Mouse (Mus musculus) neural tube, embryonic 13.5 days (tissue): ENCODE measurements around the gene Bcl7b. TPM values are rescaled to one million over a fixed set of nuclear protein-coding genes. Genes with fewer than 3 reads are reported as not detected.

Experiments used
- ATAC-seq: fragments of 200-750 bp; cut with Nextera tagmentation; 2 replicates; pipeline ENCODE4 v1.8.0; 2017; ENCODE audit warnings: low read depth, mild to moderate bottlenecking, moderate TSS enrichment, moderate library complexity
- H3K27ac ChIP-seq: fragments of 300-500 bp; sonication (generic); replicated peaks from 2 replicates; pipeline ENCODE4 v1.5.1; 2015; ENCODE audit warnings: moderate library complexity, mild to moderate bottlenecking, inconsistent platforms
- H3K27me3 ChIP-seq: fragments of 300-500 bp; sonication (generic); 2 replicates; pipeline ENCODE4 v1.6.1; 2015; ENCODE audit warnings: mild to moderate bottlenecking, inconsistent platforms
- H3K36me3 ChIP-seq: fragments of 300-500 bp; sonication (generic); 2 replicates; pipeline ENCODE4 v1.6.1; 2015; ENCODE audit warnings: mild to moderate bottlenecking, inconsistent platforms
- H3K4me1 ChIP-seq: fragments of 300-500 bp; sonication (generic); replicated peaks from 2 replicates; pipeline ENCODE4 v1.6.1; 2015; ENCODE audit warnings: inconsistent platforms
- H3K4me2 ChIP-seq: fragments of 300-500 bp; sonication (generic); 2 replicates; pipeline ENCODE4 v1.6.1; 2015; ENCODE audit warnings: inconsistent platforms, mild to moderate bottlenecking, moderate library complexity
- H3K4me3 ChIP-seq: fragments of 300-500 bp; sonication (generic); 2 replicates; pipeline ENCODE4 v1.5.1; 2015; ENCODE audit warnings: mild to moderate bottlenecking, inconsistent platforms
- H3K9ac ChIP-seq: fragments of 300-500 bp; sonication (generic); 2 replicates; pipeline ENCODE4 v1.6.1; 2015; ENCODE audit warnings: moderate library complexity, mild to moderate bottlenecking, inconsistent platforms
- H3K9me3 ChIP-seq: fragments of 300-500 bp; sonication (generic); 2 replicates; pipeline ENCODE4 v1.6.1; 2016; ENCODE audit warnings: inconsistent platforms
- WGBS: fragments of 180-500 bp; shearing (Covaris S2); methylation state at CpG from one replicate; pipeline ENCODE4 v1.1.7; 2015; 5-methylcytosine and 5-hydroxymethylcytosine counted together
- polyA plus RNA-seq: library from polyadenylated mRNA; unstranded; fragments of >200 nt; fragmentation: Nextera tagmentation; extraction: Ambion mirVana; gene quantifications from 2 replicates; pipeline ENCODE4 v1.2.1, GENCODE M21; 2015

Bcl7b gene
- polyA plus RNA-seq, 1 experiment from 2014 or later = 49.2 TPM

- Histone ChIP-seq H3K36me3 (peaks cover 70% of the 10 kb centered on the region), H3K27ac (no peak overlapping the region), H3K4me2 (no peak overlapping the region), H3K27me3 (no peaks in the 10 kb centered on the region), H3K9ac (no peak overlapping the region), H3K4me3 (no peak overlapping the region), H3K9me3 (no peaks in the 10 kb centered on the region), H3K4me1 (peaks cover 19% of the 10 kb centered on the region)
- ATAC-seq = no peak
- WGBS = 93% methylated on average over 5 of the region's 5 CpGs
Measured at GRCm38 (mm10) chr5:135172986-135173385, 4.9 kb downstream of the Bcl7b start.

DNA sequence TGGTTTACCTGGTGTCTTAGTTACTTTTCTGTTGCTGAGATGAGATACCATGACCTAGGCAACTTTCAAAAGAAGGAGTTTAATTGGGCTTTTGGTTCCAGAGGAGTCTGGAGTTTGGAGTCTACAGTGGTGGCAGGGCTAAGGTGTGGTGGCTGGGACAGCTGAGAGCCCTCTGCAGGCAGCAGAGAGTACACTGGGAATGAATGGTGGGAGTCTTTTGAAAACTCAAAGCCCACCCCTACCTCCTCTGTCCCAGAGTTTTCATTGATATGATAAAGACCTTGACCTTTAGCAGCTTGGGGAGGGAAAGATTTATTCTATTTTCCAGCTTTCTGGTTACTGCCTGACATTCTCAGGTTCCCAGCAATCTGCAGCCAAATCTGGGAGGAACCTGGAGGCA, 7.0 kb downstream of the Bcl7b start:
- no peak overlapping the region for H3K9ac ChIP-seq
- H3K9me3 ChIP-seq = no peaks in the 10 kb centered on the region
- no peak overlapping the region for H3K4me3 ChIP-seq
- ATAC-seq = no peak
- peaks cover 89% of the 10 kb centered on the region for H3K36me3 ChIP-seq
- H3K4me2 ChIP-seq = no peak overlapping the region
- no peaks in the 10 kb centered on the region for H3K27me3 ChIP-seq
- no peak overlapping the region for H3K27ac ChIP-seq
- 0 out of 2 replicates have a peak, but pooled peaks cover 7% of the 10 kb centered on the region for H3K4me1 ChIP-seq

GRCm38 (mm10) chr5:135178523-135178922, 10.4 kb downstream of the Bcl7b start:
- Histone ChIP-seq H3K36me3 (peaks cover 92% of the 10 kb centered on the region), H3K9ac (peak overlapping the region; percentile 4; the same call in 1 of the 2 replicates), H3K27ac (no peak overlapping the region), H3K9me3 (no peaks in the 10 kb centered on the region), H3K4me2 (no peak overlapping the region), H3K4me3 (no peak overlapping the region), H3K4me1 (no peaks in the 10 kb centered on the region), H3K27me3 (no peaks in the 10 kb centered on the region)
- WGBS = 80% methylated on average over 3 of the region's 3 CpGs
- no peak for ATAC-seq

GRCm38 (mm10) chr5:135178996-135179395, 10.9 kb downstream of the Bcl7b start:
- Histone ChIP-seq H3K4me2 (no peak overlapping the region), H3K36me3 (peaks cover 87% of the 10 kb centered on the region), H3K27ac (no peak overlapping the region), H3K9ac (no peak overlapping the region), H3K4me1 (no peaks in the 10 kb centered on the region), H3K9me3 (no peaks in the 10 kb centered on the region), H3K4me3 (no peak overlapping the region), H3K27me3 (no peaks in the 10 kb centered on the region)
- no peak for ATAC-seq
- 80% methylated on average over 4 of the region's 4 CpGs for WGBS

- Histone ChIP-seq H3K27me3 (no peaks in the 10 kb centered on the region), H3K4me3 (no peak overlapping the region), H3K9ac (no peak overlapping the region), H3K36me3 (peaks cover 81% of the 10 kb centered on the region), H3K27ac (no peak overlapping the region), H3K9me3 (0 out of 2 replicates have a peak, but pooled peaks cover 3% of the 10 kb centered on the region), H3K4me1 (no peaks in the 10 kb centered on the region), H3K4me2 (no peak overlapping the region)
- 94% methylated on average over 7 of the region's 7 CpGs for WGBS
- no peak for ATAC-seq
Measured at GRCm38 (mm10) chr5:135179616-135180015, 11.5 kb downstream of the Bcl7b start.

DNA sequence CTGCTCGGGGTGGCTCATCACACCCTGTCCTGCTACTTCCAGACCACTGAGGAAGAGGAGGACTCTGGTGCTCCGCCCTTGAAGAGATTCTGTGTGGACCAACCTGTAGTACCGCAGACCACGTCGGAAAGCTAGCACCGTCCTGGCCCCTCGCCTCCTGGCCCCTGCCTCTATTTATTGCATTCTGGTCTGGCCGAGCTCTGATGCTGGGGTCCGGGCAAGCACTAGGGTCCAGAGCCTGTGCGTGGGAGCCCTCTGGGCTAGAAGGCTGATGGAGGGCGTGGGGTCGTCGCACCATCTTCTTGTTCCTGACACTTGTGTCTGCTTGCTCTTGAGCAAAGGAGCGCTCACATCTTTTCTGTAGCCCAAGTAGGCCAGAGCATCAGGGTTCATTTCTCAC, 12.7 kb downstream of the Bcl7b start:
- Histone ChIP-seq H3K36me3 (peaks cover 69% of the 10 kb centered on the region), H3K4me1 (0 out of 2 replicates have a peak, but pooled peaks cover under 1% of the 10 kb centered on the region), H3K9me3 (0 out of 2 replicates have a peak, but pooled peaks cover 4% of the 10 kb centered on the region), H3K27me3 (no peaks in the 10 kb centered on the region), H3K27ac (no peak overlapping the region), H3K4me3 (no peak overlapping the region), H3K9ac (no peak overlapping the region), H3K4me2 (no peak overlapping the region)
- 93% methylated on average over 14 of the region's 14 CpGs for WGBS
- no peak for ATAC-seq

DNA sequence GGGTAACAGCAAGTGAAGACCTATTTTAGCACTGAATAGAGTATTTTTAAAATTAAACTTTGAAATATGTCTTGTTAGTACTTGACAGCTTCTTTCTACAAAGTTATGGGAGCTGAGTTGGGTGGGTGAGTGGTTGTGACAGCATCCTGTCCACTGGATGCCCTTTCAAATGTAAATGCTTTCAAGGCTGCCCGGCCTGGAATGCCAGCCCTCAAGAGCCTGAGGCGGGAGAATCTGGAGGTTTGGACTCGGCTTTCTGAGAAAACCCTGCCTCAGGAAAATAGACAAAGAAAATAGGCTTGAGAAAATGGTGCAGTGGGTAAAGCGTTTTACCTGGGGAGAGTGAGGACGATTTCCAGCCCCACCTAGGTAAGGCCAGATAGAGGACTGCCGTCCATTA, 13.7 kb downstream of the Bcl7b start:
- Histone ChIP-seq H3K27me3 (no peaks in the 10 kb centered on the region), H3K36me3 (peaks cover 61% of the 10 kb centered on the region), H3K27ac (no peak overlapping the region)

DNA sequence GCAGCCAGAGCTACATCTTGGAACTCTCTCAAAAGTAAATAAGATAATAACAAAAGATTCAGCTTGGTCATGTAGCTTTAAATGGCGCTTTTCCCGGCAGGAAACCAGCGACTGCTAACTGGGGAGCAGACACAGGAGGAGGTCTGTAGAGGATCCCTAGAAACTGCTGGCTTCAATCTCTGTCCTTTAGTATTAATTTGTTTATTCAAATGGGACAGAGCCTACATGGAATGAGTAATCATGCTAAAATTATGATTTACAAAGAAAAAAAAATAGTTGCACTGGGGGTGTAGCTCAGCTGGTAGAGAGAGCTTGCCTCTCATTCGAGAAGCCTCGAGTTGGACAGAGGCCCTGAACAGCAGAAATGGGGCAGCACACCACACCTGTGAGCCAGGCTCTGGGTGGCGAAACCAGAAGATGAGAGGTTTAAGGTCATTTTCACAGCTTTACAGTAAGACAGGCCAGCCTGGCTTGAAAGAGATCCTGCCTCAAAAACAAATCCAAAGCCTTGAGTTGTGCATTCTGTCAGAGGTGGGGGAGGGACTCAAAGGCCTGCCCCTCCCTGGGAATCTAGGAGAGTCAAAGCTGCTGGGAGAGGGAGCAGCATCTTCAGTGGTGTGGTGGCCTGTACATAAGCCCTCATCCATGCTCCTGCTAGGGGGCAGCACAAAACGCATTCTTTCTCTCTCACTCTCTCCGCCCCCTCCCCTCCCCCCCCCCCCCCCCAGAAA, 15.2 kb downstream of the Bcl7b start:
- Histone ChIP-seq H3K4me1 (peaks cover 10% of the 10 kb centered on the region), H3K9me3 (0 out of 2 replicates have a peak, but pooled peaks cover 4% of the 10 kb centered on the region), H3K4me3 (no peak overlapping the region), H3K4me2 (no peak overlapping the region), H3K27ac (no peak overlapping the region), H3K27me3 (no peaks in the 10 kb centered on the region), H3K36me3 (peaks cover 46% of the 10 kb centered on the region), H3K9ac (no peak overlapping the region)
- 62% methylated on average over 8 of the region's 8 CpGs for WGBS
- no peak for ATAC-seq

More for the DNA sequence above, 13.7 kb downstream of the Bcl7b start:
- H3K4me2 ChIP-seq = no peak overlapping the region
- H3K4me3 ChIP-seq = no peak overlapping the region
- no peak overlapping the region for H3K9ac ChIP-seq
- H3K9me3 ChIP-seq = 0 out of 2 replicates have a peak, but pooled peaks cover 4% of the 10 kb centered on the region
- WGBS = 69% methylated on average over 6 of the region's 6 CpGs
- ATAC-seq = no peak
- H3K4me1 ChIP-seq = 0 out of 2 replicates have a peak, but pooled peaks cover 7% of the 10 kb centered on the region

GRCm38 (mm10) chr5:135185016-135185415, 16.9 kb downstream of the Bcl7b start:
- H3K36me3 ChIP-seq = peaks cover 34% of the 10 kb centered on the region
- H3K4me1 ChIP-seq = peaks cover 27% of the 10 kb centered on the region
- no peak overlapping the region for H3K4me3 ChIP-seq
- 0 out of 2 replicates have a peak, but pooled peaks cover 4% of the 10 kb centered on the region for H3K9me3 ChIP-seq
- WGBS = 98% methylated on average over 3 of the region's 3 CpGs
- H3K27ac ChIP-seq = no peak overlapping the region
- H3K4me2 ChIP-seq = no peak overlapping the region
- no peaks in the 10 kb centered on the region for H3K27me3 ChIP-seq
- no peak for ATAC-seq
- no peak overlapping the region for H3K9ac ChIP-seq

GRCm38 (mm10) chr5:135185596-135185995, 17.5 kb downstream of the Bcl7b start:
- Histone ChIP-seq H3K4me3 (no peak overlapping the region), H3K9me3 (0 out of 2 replicates have a peak, but pooled peaks cover 4% of the 10 kb centered on the region), H3K9ac (no peak overlapping the region), H3K27ac (0 out of 2 replicates have a peak overlapping the region, but pooled peaks have one; percentile 98), H3K36me3 (peaks cover 30% of the 10 kb centered on the region), H3K4me2 (no peak overlapping the region), H3K4me1 (peaks cover 33% of the 10 kb centered on the region), H3K27me3 (no peaks in the 10 kb centered on the region)
- ATAC-seq = no peak
- WGBS = 41% methylated on average over 3 of the region's 3 CpGs

- WGBS = 20% methylated on average over 10 of the region's 10 CpGs
- peaks cover 38% of the 10 kb centered on the region for H3K4me1 ChIP-seq
- no peaks in the 10 kb centered on the region for H3K27me3 ChIP-seq
- H3K9me3 ChIP-seq = 0 out of 2 replicates have a peak, but pooled peaks cover 4% of the 10 kb centered on the region
- ATAC-seq = peak; percentile 6; the same call in 1 of the 2 replicates
- peak overlapping the region; percentile 72 for H3K9ac ChIP-seq
- peaks cover 25% of the 10 kb centered on the region for H3K36me3 ChIP-seq
- peak overlapping the region; percentile 98 for H3K27ac ChIP-seq
- H3K4me2 ChIP-seq = peak overlapping the region; percentile 92
- H3K4me3 ChIP-seq = peak overlapping the region; percentile 99
Measured at GRCm38 (mm10) chr5:135186231-135186620, 18.1 kb downstream of the Bcl7b start.

DNA sequence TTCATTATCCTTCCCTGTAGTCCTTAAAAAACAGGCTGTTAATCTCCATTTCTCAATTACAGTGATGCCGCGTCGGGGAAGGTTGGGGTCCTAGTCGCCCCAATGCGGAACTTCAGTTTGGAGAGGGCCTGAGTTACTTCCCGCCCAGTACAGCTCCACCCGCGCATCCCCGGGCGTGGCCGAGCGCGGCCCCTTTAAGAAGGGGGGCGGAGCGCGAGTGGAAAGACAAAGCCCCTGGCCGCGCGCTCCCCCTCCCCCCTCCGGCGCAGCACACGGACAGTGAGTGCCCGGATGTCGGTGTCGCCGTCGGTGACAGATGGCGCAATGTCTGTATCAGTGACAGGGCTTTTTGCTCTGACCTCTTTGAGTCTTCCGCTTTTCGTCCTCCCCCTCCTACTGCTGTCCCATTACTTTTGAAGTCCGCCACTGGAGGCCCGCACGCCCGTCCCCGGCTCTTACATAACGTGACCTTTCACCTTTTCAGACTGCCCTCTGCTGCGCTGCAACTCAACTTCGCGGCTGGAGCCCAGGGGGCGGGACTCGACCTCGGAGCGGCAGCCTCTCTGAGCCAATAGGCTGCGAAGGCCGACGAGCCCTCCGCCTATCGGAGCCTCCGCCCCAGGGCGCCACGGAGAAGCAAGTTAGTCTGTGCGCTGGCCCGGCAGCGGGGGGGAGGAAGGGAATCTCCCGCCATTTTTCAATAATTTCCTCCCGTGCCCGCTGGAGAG, 18.7 kb downstream of the Bcl7b start, which contains the start of gene Baz1b:
TSS of gene Baz1b (plus strand) at position 644 of the 728 bp plus-strand sequence.
- H3K4me1 ChIP-seq = peaks cover 42% of the 10 kb centered on the region
- peak within 1 kb of the TSS; percentile 92 for H3K4me2 ChIP-seq
- H3K9ac ChIP-seq = peak within 1 kb of the TSS; percentile 95
- H3K9me3 ChIP-seq = 0 out of 2 replicates have a peak, but pooled peaks cover 4% of the 10 kb centered on the region
- no peaks in the 10 kb centered on the region for H3K27me3 ChIP-seq
- H3K27ac ChIP-seq = peak within 1 kb of the TSS; percentile 98
- peaks cover 24% of the 10 kb centered on the region for H3K36me3 ChIP-seq
- peak within 1 kb of the TSS; percentile 99 for H3K4me3 ChIP-seq
- WGBS = 0% methylated on average over 56 of the region's 57 CpGs
- ATAC-seq = peak; percentile 97
